Mouse (Mus musculus) cerebral cortex, adult 2 months (tissue): ENCODE data around the gene Osbpl6.

ENCODE experiments used
- WGBS: fragments of 180-500 bp; shearing (Covaris S2); methylation state at CpG from one replicate; pipeline ENCODE4 v1.1.7; 2018; 5-methylcytosine and 5-hydroxymethylcytosine counted together

The Osbpl6 gene

GRCm38 (mm10) chr2:76429318-76429717 lies 23.0 kb downstream of the Osbpl6 start:
- WGBS: 56% methylated on average over 3 of the region's 3 CpGs

GRCm38 (mm10) chr2:76429855-76430254 lies 23.5 kb downstream of the Osbpl6 start:
- 83% methylated on average over 5 of the region's 5 CpGs for WGBS

GRCm38 (mm10) chr2:76430539-76430938 lies 24.2 kb downstream of the Osbpl6 start:
- WGBS: 40% methylated on average over 3 of the region's 3 CpGs

GRCm38 (mm10) chr2:76434224-76434623 lies 27.9 kb downstream of the Osbpl6 start:
- 81% methylated on average over 7 of the region's 7 CpGs for WGBS

- WGBS: 92% methylated on average over 7 of the region's 7 CpGs
These were observed 29.4 kb downstream of the Osbpl6 start for GRCm38 (mm10) chr2:76435667-76436239.

GRCm38 (mm10) chr2:76437372-76437771 lies 31.1 kb downstream of the Osbpl6 start:
- WGBS: 38% methylated on average over 2 of the region's 2 CpGs

- 44% methylated on average over 2 of the region's 2 CpGs for WGBS
These were observed 33.2 kb downstream of the Osbpl6 start for GRCm38 (mm10) chr2:76439540-76439939.

- 76% methylated on average over 3 of the region's 3 CpGs for WGBS
These were observed 35.8 kb downstream of the Osbpl6 start for GRCm38 (mm10) chr2:76442086-76442485.

- 89% methylated on average over 6 of the region's 6 CpGs for WGBS
These were observed 43.6 kb downstream of the Osbpl6 start for GRCm38 (mm10) chr2:76449836-76450355.

- WGBS: 86% methylated on average over 5 of the region's 5 CpGs
These were observed 60.4 kb downstream of the Osbpl6 start for GRCm38 (mm10) chr2:76466723-76467122.

GRCm38 (mm10) chr2:76468204-76468603 lies 61.9 kb downstream of the Osbpl6 start:
- 24% methylated on average over 8 of the region's 8 CpGs for WGBS

GRCm38 (mm10) chr2:76469091-76469750 lies 62.9 kb downstream of the Osbpl6 start:
- 80% methylated on average over 6 of the region's 6 CpGs for WGBS

- 41% methylated on average over 8 of the region's 8 CpGs for WGBS
These were observed 63.4 kb downstream of the Osbpl6 start for GRCm38 (mm10) chr2:76469751-76470099.

- WGBS: 52% methylated on average over 9 of the region's 9 CpGs
These were observed 64.1 kb downstream of the Osbpl6 start for GRCm38 (mm10) chr2:76470391-76470790.

- 62% methylated on average over 1 of the region's 1 CpGs for WGBS
These were observed 69.5 kb downstream of the Osbpl6 start for GRCm38 (mm10) chr2:76475788-76476187.

- WGBS: 83% methylated on average over 4 of the region's 4 CpGs
These were observed 82.5 kb downstream of the Osbpl6 start for GRCm38 (mm10) chr2:76488764-76489163.

GRCm38 (mm10) chr2:76490198-76490597 lies 83.9 kb downstream of the Osbpl6 start:
- 89% methylated on average over 8 of the region's 8 CpGs for WGBS

- 79% methylated on average over 6 of the region's 6 CpGs for WGBS
These were observed 85.1 kb downstream of the Osbpl6 start for GRCm38 (mm10) chr2:76491371-76491770.

GRCm38 (mm10) chr2:76492224-76492623 lies 85.9 kb downstream of the Osbpl6 start:
- 74% methylated on average over 7 of the region's 7 CpGs for WGBS

- 68% methylated on average over 11 of the region's 11 CpGs for WGBS
These were observed 89.9 kb downstream of the Osbpl6 start for GRCm38 (mm10) chr2:76496006-76496748.

- WGBS: 83% methylated on average over 4 of the region's 4 CpGs
These were observed 90.4 kb downstream of the Osbpl6 start for GRCm38 (mm10) chr2:76496749-76497140.

- WGBS: 96% methylated on average over 11 of the region's 11 CpGs
These were observed 92.6 kb downstream of the Osbpl6 start for GRCm38 (mm10) chr2:76498891-76499290.
